Mouse (Mus musculus): ENCODE data around the gene Gm20388.

Gm20388 gene

GRCm38 (mm10) chr8:121699936-121700335 is 1789.3 kb downstream of the Gm20388 start:
- no peak for DNase-seq

GRCm38 (mm10) chr8:121705174-121705573 is 1794.5 kb downstream of the Gm20388 start:
- DNase-seq: no peak

GRCm38 (mm10) chr8:121706956-121707355 is 1796.3 kb downstream of the Gm20388 start:
- DNase-seq: no peak

- no peak for DNase-seq
Measured at GRCm38 (mm10) chr8:121708406-121708805, 1797.8 kb downstream of the Gm20388 start.

GRCm38 (mm10) chr8:121717502-121717901 is 1806.9 kb downstream of the Gm20388 start:
- no peak for DNase-seq

GRCm38 (mm10) chr8:121717982-121718425 is 1807.4 kb downstream of the Gm20388 start:
- DNase-seq: peak; percentile 95

- DNase-seq: no peak
Measured at GRCm38 (mm10) chr8:121718925-121719324, 1808.3 kb downstream of the Gm20388 start.

- no peak for DNase-seq
Measured at GRCm38 (mm10) chr8:121721072-121721471, 1810.4 kb downstream of the Gm20388 start.

GRCm38 (mm10) chr8:121723846-121724245 is 1813.2 kb downstream of the Gm20388 start:
- DNase-seq: no peak

- no peak for DNase-seq
Measured at GRCm38 (mm10) chr8:121727164-121727563, 1816.5 kb downstream of the Gm20388 start.

- no peak for DNase-seq
Measured at GRCm38 (mm10) chr8:121729323-121729722, 1818.7 kb downstream of the Gm20388 start, which contains the start of gene Jph3. Jph3 (plus strand) TSS chr8:121729623.

GRCm38 (mm10) chr8:121729754-121730153 is 1819.1 kb downstream of the Gm20388 start:
- peak; percentile 60 for DNase-seq

- DNase-seq: peak; percentile 74
Measured at GRCm38 (mm10) chr8:121730170-121730569, 1819.5 kb downstream of the Gm20388 start.

- peak; percentile 13 for DNase-seq
Measured at GRCm38 (mm10) chr8:121730646-121731045, 1820.0 kb downstream of the Gm20388 start.

- no peak for DNase-seq
Measured at GRCm38 (mm10) chr8:121731060-121731459, 1820.4 kb downstream of the Gm20388 start.

GRCm38 (mm10) chr8:121731471-121732333 is 1821.1 kb downstream of the Gm20388 start:
- peak; percentile 33 for DNase-seq

- DNase-seq: no peak
Measured at GRCm38 (mm10) chr8:121732334-121732665, 1821.7 kb downstream of the Gm20388 start.

- DNase-seq: no peak
Measured at GRCm38 (mm10) chr8:121734262-121734661, 1823.6 kb downstream of the Gm20388 start.

GRCm38 (mm10) chr8:121736236-121736635 is 1825.6 kb downstream of the Gm20388 start:
- peak; percentile 86 for DNase-seq

- DNase-seq: no peak
Measured at GRCm38 (mm10) chr8:121740721-121741120, 1830.1 kb downstream of the Gm20388 start.

GRCm38 (mm10) chr8:121749501-121749900 is 1838.9 kb downstream of the Gm20388 start:
- DNase-seq: no peak

- DNase-seq: no peak
Measured at GRCm38 (mm10) chr8:121750512-121750911, 1839.9 kb downstream of the Gm20388 start.

GRCm38 (mm10) chr8:121751407-121751806 is 1840.8 kb downstream of the Gm20388 start:
- peak; percentile 69 for DNase-seq

- no peak for DNase-seq
Measured at GRCm38 (mm10) chr8:121758470-121758869, 1847.8 kb downstream of the Gm20388 start.

- DNase-seq: no peak
Measured at GRCm38 (mm10) chr8:121760484-121760883, 1849.8 kb downstream of the Gm20388 start.
